Mouse (Mus musculus) ES-Bruce4 (cell line): ENCODE results near the gene Cul5.

Source experiments
- CTCF ChIP-seq: IDR thresholded peaks from one replicate; pipeline ENCODE4 v1.8.1; 2011; ENCODE audit warnings: low read depth, low read length
- EP300 ChIP-seq: IDR thresholded peaks from 2 replicates; pipeline ENCODE4 v1.6.1; 2011; ENCODE audit warnings: low read depth, low read length; ENCODE audit not compliant: insufficient read depth
- POLR2A ChIP-seq: IDR thresholded peaks from one replicate; pipeline ENCODE4 v1.8.1; 2011; ENCODE audit warnings: low read length; ENCODE audit not compliant: insufficient read depth

DNA sequence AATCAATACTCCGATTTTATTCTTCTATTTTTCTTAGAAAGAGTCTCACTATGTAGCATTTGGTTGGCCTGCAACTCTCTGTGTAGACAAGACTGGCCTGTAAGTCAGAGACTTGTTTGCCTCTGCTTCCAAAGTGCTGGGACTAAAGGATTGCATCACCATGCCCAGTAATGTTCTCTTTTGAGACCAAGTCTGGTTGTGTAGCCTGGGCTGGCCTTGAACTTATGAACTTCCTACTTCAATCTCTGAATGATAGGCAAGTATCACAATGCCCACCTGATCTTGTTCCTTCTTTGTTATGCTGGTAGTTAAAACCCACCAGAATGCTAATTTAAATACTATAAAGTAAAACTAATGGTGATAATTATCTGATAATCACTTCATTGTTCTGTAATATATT lies 33.2 kb upstream of the Cul5 start:
- TF ChIP-seq POLR2A (no peak), CTCF (no peak), EP300 (no peak)
